Mouse (Mus musculus) CH12.LX (cell line): Measurements from ENCODE around the gene Tjap1. TPM values are rescaled to one million over a fixed set of nuclear protein-coding genes. Genes with fewer than 3 reads are reported as not detected.

ENCODE experiments used
- DNase-seq: peaks from one replicate; pipeline ENCODE4 v3.0.0-alpha.2; 2013; ENCODE audit errors: extremely low read depth
- H3K27ac ChIP-seq: 2 replicates; pipeline ENCODE4 v1.5.1; 2012; ENCODE audit warnings: low read depth, mild to moderate bottlenecking, control low read depth, moderate library complexity; ENCODE audit not compliant: insufficient read depth
- H3K27me3 ChIP-seq: replicated peaks from 2 replicates; pipeline ENCODE3; 2012; ENCODE audit warnings: inconsistent platforms
- H3K36me3 ChIP-seq, 2 experiments: replicated peaks in 1 of 2; 2 replicates each; pipeline versions ENCODE3 to v1.6.1; 2012; ENCODE audit warnings: inconsistent platforms in 1 of 2, low read length in 1 of 2, mild to moderate bottlenecking in 1 of 2, mixed read lengths in 1 of 2, moderate library complexity in 1 of 2; ENCODE audit not compliant: control insufficient read depth in 1 of 2, insufficient read depth in 1 of 2
- H3K4me1 ChIP-seq, 2 experiments: 2 replicates each; pipeline ENCODE4 v1.6.1; 2012; ENCODE audit warnings: inconsistent platforms in 1 of 2, moderate library complexity in 1 of 2; ENCODE audit not compliant: insufficient read depth in 2 of 2, control insufficient read depth in 1 of 2
- H3K4me2 ChIP-seq: 2 replicates; pipeline ENCODE4 v1.6.1; 2012; ENCODE audit warnings: low read depth, mild to moderate bottlenecking, control low read depth; ENCODE audit not compliant: poor library complexity, insufficient read depth, severe bottlenecking
- H3K4me3 ChIP-seq, 3 experiments: fragments of 150-350 bp in 1 of 3; sonication (generic) in 1 of 3; replicated peaks in 1 of 3; 2 replicates each; pipeline versions ENCODE3 to v1.5.1; 2011 to 2012; ENCODE audit warnings: low read depth in 2 of 3, low read length in 2 of 3, mild to moderate bottlenecking in 2 of 3, moderate library complexity in 2 of 3, control low read depth in 1 of 3, improper control_type of control experiment in 1 of 3, inconsistent platforms in 1 of 3, mixed read lengths in 1 of 3; ENCODE audit not compliant: poor library complexity in 1 of 3
- H3K79me2 ChIP-seq: replicated peaks from 2 replicates; pipeline ENCODE4 v1.6.1; 2012; ENCODE audit warnings: mild to moderate bottlenecking, moderate library complexity; ENCODE audit not compliant: control insufficient read depth, poor library complexity, insufficient read depth, severe bottlenecking; ENCODE audit errors: extremely low read depth
- H3K9ac ChIP-seq: 2 replicates; pipeline ENCODE4 v1.6.1; 2012; ENCODE audit warnings: low read depth, mild to moderate bottlenecking, control low read depth, moderate library complexity; ENCODE audit not compliant: insufficient read depth
- H3K9me3 ChIP-seq: replicated peaks from 2 replicates; pipeline ENCODE3; 2012; ENCODE audit warnings: low read length, inconsistent platforms, mixed read lengths
- BHLHE40 ChIP-seq: IDR thresholded peaks from 2 replicates; pipeline ENCODE4 v1.6.1; 2011; ENCODE audit warnings: mild to moderate bottlenecking, low read depth, low read length, improper control_type of control experiment
- CHD1 ChIP-seq: IDR thresholded peaks from 2 replicates; pipeline ENCODE4 v1.6.1; 2012; ENCODE audit warnings: low read depth, low read length, improper control_type of control experiment, inconsistent platforms
- CHD2 ChIP-seq: IDR thresholded peaks from 2 replicates; pipeline ENCODE4 v1.6.1; 2011; ENCODE audit warnings: low read length, improper control_type of control experiment
- CTCF ChIP-seq, 2 experiments: IDR thresholded peaks in 1 of 2; conservative IDR thresholded peaks in 1 of 2; 2 replicates each; pipeline ENCODE4 v1.5.1; 2011 to 2012; ENCODE audit warnings: low read depth in 2 of 2, low read length in 2 of 2, improper control_type of control experiment in 1 of 2, inconsistent platforms in 1 of 2, mild to moderate bottlenecking in 1 of 2, moderate library complexity in 1 of 2
- E2F4 ChIP-seq: IDR thresholded peaks from 2 replicates; pipeline ENCODE4 v1.6.1; 2011; ENCODE audit warnings: low read depth, low read length, improper control_type of control experiment; ENCODE audit not compliant: insufficient replicate concordance
- EP300 ChIP-seq: IDR thresholded peaks from 2 replicates; pipeline ENCODE4 v1.6.1; 2011; ENCODE audit warnings: low read length, improper control_type of control experiment
- GABPA ChIP-seq: IDR thresholded peaks from 2 replicates; pipeline ENCODE4 v1.6.1; 2012; ENCODE audit warnings: low read depth, low read length, improper control_type of control experiment, inconsistent platforms; ENCODE audit not compliant: insufficient replicate concordance
- IRF4 ChIP-seq: IDR thresholded peaks from 2 replicates; pipeline ENCODE4 v1.6.1; 2014; ENCODE audit warnings: low read depth, mild to moderate bottlenecking, inconsistent platforms, low read length, improper control_type of control experiment
- JUN ChIP-seq: IDR thresholded peaks from 2 replicates; pipeline ENCODE4 v1.6.1; 2011; ENCODE audit warnings: low read depth, mild to moderate bottlenecking, low read length, improper control_type of control experiment, moderate library complexity; ENCODE audit not compliant: insufficient read depth
- JUND ChIP-seq: conservative IDR thresholded peaks from 2 replicates; pipeline ENCODE4 v1.6.1; 2011; ENCODE audit warnings: low read depth, low read length, improper control_type of control experiment
- KAT2A ChIP-seq: IDR thresholded peaks from 2 replicates; pipeline ENCODE4 v1.6.1; 2012; ENCODE audit warnings: low read length, improper control_type of control experiment, inconsistent platforms; ENCODE audit not compliant: insufficient replicate concordance
- MAFK ChIP-seq: IDR thresholded peaks from 2 replicates; pipeline ENCODE4 v1.6.1; 2011; ENCODE audit warnings: low read length, improper control_type of control experiment; ENCODE audit not compliant: insufficient replicate concordance
- MAX ChIP-seq: IDR thresholded peaks from 2 replicates; pipeline ENCODE4 v1.6.1; 2011; ENCODE audit warnings: low read length, improper control_type of control experiment
- MEF2A ChIP-seq: IDR thresholded peaks from 2 replicates; pipeline ENCODE4 v1.6.1; 2014; ENCODE audit warnings: low read depth, mild to moderate bottlenecking, inconsistent platforms, low read length, improper control_type of control experiment, borderline replicate concordance
- MXI1 ChIP-seq: IDR thresholded peaks from 2 replicates; pipeline ENCODE4 v1.6.1; 2011; ENCODE audit warnings: mild to moderate bottlenecking, low read depth, low read length, improper control_type of control experiment
- MYC ChIP-seq: IDR thresholded peaks from 2 replicates; pipeline ENCODE4 v1.6.1; 2011; ENCODE audit warnings: low read depth, mild to moderate bottlenecking, improper control_type of control experiment, low read length
- NELFE ChIP-seq: IDR thresholded peaks from 2 replicates; pipeline ENCODE4 v1.6.1; 2011; ENCODE audit warnings: low read depth, low read length, improper control_type of control experiment
- NRF1 ChIP-seq: IDR thresholded peaks from 2 replicates; pipeline ENCODE4 v1.6.1; 2014; ENCODE audit warnings: low read depth, mild to moderate bottlenecking, inconsistent platforms, low read length, improper control_type of control experiment, moderate library complexity
- PAX5 ChIP-seq: IDR thresholded peaks from 2 replicates; pipeline ENCODE4 v1.6.1; 2012; ENCODE audit warnings: low read length, inconsistent platforms, mixed read lengths
- POLR2A ChIP-seq: IDR thresholded peaks from 2 replicates; pipeline ENCODE4 v1.6.1; 2011; ENCODE audit warnings: low read depth, mild to moderate bottlenecking, improper control_type of control experiment, low read length
- SIN3A ChIP-seq: IDR thresholded peaks from 2 replicates; pipeline ENCODE4 v1.6.1; 2012; ENCODE audit warnings: low read length, improper control_type of control experiment, inconsistent platforms
- TBP ChIP-seq: conservative IDR thresholded peaks from 2 replicates; pipeline ENCODE4 v1.6.1; 2011; ENCODE audit warnings: low read depth, low read length, improper control_type of control experiment
- TCF12 ChIP-seq: IDR thresholded peaks from 2 replicates; pipeline ENCODE4 v1.6.1; 2014; ENCODE audit warnings: low read depth, mild to moderate bottlenecking, inconsistent platforms, low read length, improper control_type of control experiment
- UBTF ChIP-seq: IDR thresholded peaks from 2 replicates; pipeline ENCODE4 v1.6.1; 2012; ENCODE audit warnings: low read depth, mild to moderate bottlenecking, inconsistent platforms, low read length, improper control_type of control experiment, moderate library complexity
- USF1 ChIP-seq: IDR thresholded peaks from 2 replicates; pipeline ENCODE4 v1.6.1; 2014; ENCODE audit warnings: low read depth, mild to moderate bottlenecking, inconsistent platforms, low read length, improper control_type of control experiment
- USF2 ChIP-seq: conservative IDR thresholded peaks from 2 replicates; pipeline ENCODE4 v1.6.1; 2011; ENCODE audit warnings: low read depth, low read length, improper control_type of control experiment
- ZC3H11A ChIP-seq: IDR thresholded peaks from 2 replicates; pipeline ENCODE4 v1.6.1; 2012; ENCODE audit warnings: low read depth, mild to moderate bottlenecking, inconsistent platforms, low read length, improper control_type of control experiment
- ZKSCAN1 ChIP-seq: IDR thresholded peaks from 2 replicates; pipeline ENCODE4 v1.6.1; 2012; ENCODE audit warnings: low read depth, inconsistent platforms, low read length, improper control_type of control experiment, borderline replicate concordance
- ZMIZ1 ChIP-seq: IDR thresholded peaks from 2 replicates; pipeline ENCODE4 v1.6.1; 2012; ENCODE audit warnings: low read depth, mild to moderate bottlenecking, inconsistent platforms, low read length, improper control_type of control experiment
- ZNF384 ChIP-seq: IDR thresholded peaks from 2 replicates; pipeline ENCODE4 v1.6.1; 2012; ENCODE audit warnings: low read depth, low read length, improper control_type of control experiment, inconsistent platforms
- dilution Hi-C: fragments of 300-500 bp; cut with MboI; formaldehyde crosslinking; loops from 2 replicates; pipeline ENCODE4 v1.14.3; 2020; ENCODE audit warnings: low sequenced_read_pairs; ENCODE audit not compliant: extremely low pct_unique_long_range_greater_than_20kb, extremely low pct_ligation_motif_present
- in situ Hi-C: fragments of 300-500 bp; cut with MboI; formaldehyde crosslinking; loops from 3 replicates; pipeline ENCODE4 v1.14.3; 2019; ENCODE audit warnings: low sequenced_read_pairs, low pct_ligation_motif_present, low pct_unique_long_range_greater_than_20kb, mixed read lengths
- polyA plus RNA-seq: library from polyadenylated mRNA; unstranded; fragments of >175 nt; gene quantifications from 2 replicates; pipeline ENCODE4 v1.2.1, GENCODE M21; 2012; ENCODE audit warnings: low read depth; ENCODE audit not compliant: insufficient read length
- total RNA-seq, 2 experiments: library from RNA; depleted of rRNA; stranded (reverse); fragments of 300-350 nt in 1 of 2; fragments of >200 nt in 1 of 2; gene quantifications; 2 replicates each; pipeline ENCODE4 v1.2.3; 2012 to 2014

Gene Tjap1
- total and polyA plus RNA-seq, 3 experiments: 8.6 to 24.3 (median 14.2) TPM

DNA sequence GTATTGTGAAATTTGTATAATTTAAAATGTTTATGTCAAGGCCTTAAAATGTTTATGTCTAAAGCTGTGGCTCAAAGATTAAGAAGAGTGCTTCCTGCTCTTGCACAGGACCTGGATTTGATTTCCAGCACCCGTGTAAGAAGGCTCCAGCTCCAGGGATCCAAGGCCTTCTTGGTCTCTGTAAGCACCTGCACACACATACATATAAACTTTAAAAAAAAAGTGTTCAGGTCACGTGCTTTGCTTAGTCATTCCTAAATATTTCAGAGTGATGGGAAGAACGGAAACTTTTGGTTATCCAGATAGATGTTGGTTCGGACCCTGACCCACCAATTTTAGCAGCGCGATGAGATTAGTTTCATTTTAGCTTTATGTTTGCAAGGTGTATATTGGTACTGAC, 45.9 kb upstream of the Tjap1 start:
- DNase-seq: peak; percentile 15
- H3K4me1 ChIP-seq: peaks cover 0 to 13% of the 10 kb centered on the region in 2 experiments; a peak in 2 of 4 replicates
- H3K79me2 ChIP-seq: no peaks in the 10 kb centered on the region
- in situ Hi-C loops (no loop called here), dilution Hi-C loops (no loop called here)
- peak overlapping the region; percentile 85 for H3K4me2 ChIP-seq
- H3K27me3 ChIP-seq: no peaks in the 10 kb centered on the region
- H3K9me3 ChIP-seq: peaks cover 11% of the 10 kb centered on the region
- peak overlapping the region in 2 of 3 experiments; percentile 33 to 88 for H3K4me3 ChIP-seq
- TF ChIP-seq ZKSCAN1 (no peak), CTCF (conservative IDR thresholded peaks at IDR 0.05 in 1 of 2, IDR thresholded peaks at IDR 0.05 in 1 of 2; ENCODE audit: low read depth in 2 of 2, low read length in 2 of 2) (no peak), USF2 (peak; percentile 26; the same call in 1 of the 2 replicates), PAX5 (no peak), TCF12 (no peak), ZC3H11A (no peak), MAFK (no peak), JUN (no peak), ZMIZ1 (no peak), IRF4 (no peak), EP300 (no peak), SIN3A (no peak), MYC (no peak), JUND (no peak), E2F4 (no peak), CHD2 (no peak), BHLHE40 (peak; percentile 62; the same call in 1 of the 2 replicates), KAT2A (no peak), USF1 (peak; percentile 17), ZNF384 (peak; percentile 61), POLR2A (no peak), MEF2A (no peak), NELFE (no peak), GABPA (no peak), UBTF (no peak), CHD1 (no peak), MAX (no peak), NRF1 (no peak), MXI1 (no peak), TBP (no peak)
- H3K9ac ChIP-seq: peak overlapping the region; percentile 62
- no peak overlapping the region for H3K27ac ChIP-seq
- H3K36me3 ChIP-seq: peaks cover 0 to 11% of the 10 kb centered on the region in 2 experiments
